Mouse (Mus musculus): ENCODE measurements around the gene Crybb3. TPM values are rescaled to one million over a fixed set of nuclear protein-coding genes. Genes with fewer than 3 reads are reported as not detected.

Gene Crybb3
- 1.3 and 2.5 TPM in 2 replicates for polyA plus RNA-seq (2015; fragmentation: Nextera tagmentation; extraction: Ambion mirVana)

DNA sequence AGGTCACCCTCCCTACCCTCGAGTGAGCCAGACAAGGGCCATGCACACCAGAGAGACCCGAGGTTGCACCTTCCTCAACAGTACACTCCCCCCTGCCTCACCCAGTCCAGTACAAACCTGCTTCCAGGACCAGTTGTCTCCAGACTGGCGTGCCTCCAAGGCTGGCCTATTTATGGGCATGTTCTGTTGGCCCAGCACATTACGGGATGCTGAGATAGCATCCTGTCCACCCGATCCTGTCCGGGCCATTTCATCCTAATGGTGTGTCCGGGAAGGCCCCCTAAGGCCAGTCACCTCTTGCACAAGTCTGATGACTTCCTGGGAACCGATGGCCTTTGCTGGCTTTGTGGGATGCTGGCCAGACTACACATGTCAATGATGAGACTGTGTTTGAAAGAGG is at the start of gene Crybb3:
Gene Crybb3 (minus strand): TSS at position 146 of the 400 bp plus-strand sequence.
- WGBS = 76% methylated on average over 8 of the region's 8 CpGs
- peak within 1 kb of the TSS; percentile 8; the same call in 1 of the 2 replicates for H3K27ac ChIP-seq
- ATAC-seq (ENCODE audit: insufficient number of reproducible peaks, insufficient read depth, low FRiP score, low TSS enrichment, low read depth) = no peak

DNA sequence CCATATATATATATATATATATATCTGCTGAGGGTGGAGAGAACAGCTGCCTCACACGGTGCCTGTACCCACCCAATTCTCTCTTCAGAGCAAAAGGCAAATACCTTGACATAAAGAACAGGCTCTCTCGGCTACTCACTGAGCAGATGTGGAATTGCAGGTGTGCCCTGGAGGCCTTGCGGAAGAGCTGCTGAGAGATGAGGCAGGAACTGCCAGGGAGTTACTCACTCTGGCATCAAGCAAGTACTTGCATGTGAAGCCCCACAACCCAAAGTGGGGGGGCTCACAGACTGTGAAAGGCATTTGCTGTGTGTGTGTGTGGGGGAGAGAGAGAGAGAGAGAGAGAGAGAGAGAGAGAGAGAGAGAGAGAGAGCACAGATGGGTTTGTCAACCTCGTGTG is 47.0 kb upstream of the Crybb3 start:
- peaks cover 23% of the 10 kb centered on the region for H3K4me1 ChIP-seq
- H3K27me3 ChIP-seq = no peaks in the 10 kb centered on the region; the same call in 1 of the 2 replicates
- H3K27ac ChIP-seq = no peak overlapping the region
- no peaks in the 10 kb centered on the region for H3K36me3 ChIP-seq
- no peak overlapping the region for H3K9ac ChIP-seq
- ATAC-seq (ENCODE audit: insufficient number of reproducible peaks, insufficient read depth, low FRiP score, low TSS enrichment, low read depth) = no peak
- no peak overlapping the region for H3K4me3 ChIP-seq
- H3K4me2 ChIP-seq = no peak overlapping the region
- 53% methylated on average over 4 of the region's 4 CpGs for WGBS
- H3K9me3 ChIP-seq = 0 out of 2 replicates have a peak, but pooled peaks cover 2% of the 10 kb centered on the region

More for the DNA sequence above, at the start of gene Crybb3:
- no peaks in the 10 kb centered on the region for H3K36me3 ChIP-seq
- H3K9me3 ChIP-seq = no peaks in the 10 kb centered on the region
- no peak within 1 kb of the TSS for H3K4me2 ChIP-seq
- peaks cover 14% of the 10 kb centered on the region; the same call in 1 of the 2 replicates for H3K4me1 ChIP-seq
- H3K9ac ChIP-seq = no peak within 1 kb of the TSS
- H3K27me3 ChIP-seq = no peaks in the 10 kb centered on the region
- H3K4me3 ChIP-seq = no peak within 1 kb of the TSS

DNA sequence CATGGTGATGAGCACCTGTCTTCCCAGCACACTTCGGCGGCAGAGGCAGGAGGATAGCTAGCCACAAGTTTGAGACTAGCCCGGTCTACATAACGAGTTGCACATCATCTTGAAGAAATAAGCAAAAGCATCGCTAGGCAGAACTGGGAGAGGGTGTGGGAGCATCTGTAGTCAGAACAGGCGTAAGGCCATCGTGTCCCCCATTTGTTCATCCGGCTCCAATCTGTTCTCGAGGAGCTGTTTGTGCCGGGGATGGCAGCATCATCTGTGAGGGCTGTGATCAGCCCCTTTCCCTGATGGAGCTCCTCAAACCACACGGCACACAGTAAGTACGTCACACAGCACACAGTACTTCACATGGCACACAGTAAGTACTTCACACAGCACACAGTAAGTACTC is 45.1 kb upstream of the Crybb3 start:
- Histone ChIP-seq H3K4me2 (no peak overlapping the region), H3K36me3 (no peaks in the 10 kb centered on the region), H3K4me1 (peaks cover 29% of the 10 kb centered on the region), H3K4me3 (no peak overlapping the region), H3K27ac (no peak overlapping the region), H3K9me3 (0 out of 2 replicates have a peak, but pooled peaks cover 2% of the 10 kb centered on the region), H3K9ac (no peak overlapping the region), H3K27me3 (no peaks in the 10 kb centered on the region; the same call in 1 of the 2 replicates)
- WGBS = 92% methylated on average over 12 of the region's 12 CpGs
- no peak for ATAC-seq (ENCODE audit: insufficient number of reproducible peaks, insufficient read depth, low FRiP score, low TSS enrichment, low read depth)

DNA sequence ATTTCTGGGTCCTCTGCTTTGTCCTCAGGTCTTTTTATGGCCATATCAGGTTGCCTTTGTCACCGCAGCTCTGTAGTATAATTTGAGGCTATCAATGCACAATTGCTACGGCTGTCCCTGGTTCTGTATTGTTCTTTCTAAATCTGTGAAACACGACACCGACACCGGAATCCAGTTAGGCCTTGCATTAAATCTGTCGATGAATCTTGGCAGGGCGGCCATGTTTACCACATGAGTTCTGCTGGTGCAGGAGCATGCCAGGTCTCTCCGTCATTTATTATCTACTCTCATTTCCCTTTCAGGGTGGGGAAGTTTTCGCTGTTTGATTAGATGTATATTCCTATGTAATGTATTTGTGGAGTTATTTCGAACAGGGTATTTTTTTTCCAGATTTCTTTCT is 42.3 kb upstream of the Crybb3 start:
- no peak for ATAC-seq (ENCODE audit: insufficient number of reproducible peaks, insufficient read depth, low FRiP score, low TSS enrichment, low read depth)
- H3K27me3 ChIP-seq = no peaks in the 10 kb centered on the region; the same call in 1 of the 2 replicates
- no peak overlapping the region for H3K4me3 ChIP-seq
- 71% methylated on average over 10 of the region's 10 CpGs for WGBS
- H3K4me2 ChIP-seq = no peak overlapping the region
- H3K36me3 ChIP-seq = no peaks in the 10 kb centered on the region
- H3K4me1 ChIP-seq = peaks cover 55% of the 10 kb centered on the region
- H3K27ac ChIP-seq = no peak overlapping the region
- H3K9me3 ChIP-seq = 0 out of 2 replicates have a peak, but pooled peaks cover 2% of the 10 kb centered on the region
- no peak overlapping the region for H3K9ac ChIP-seq

DNA sequence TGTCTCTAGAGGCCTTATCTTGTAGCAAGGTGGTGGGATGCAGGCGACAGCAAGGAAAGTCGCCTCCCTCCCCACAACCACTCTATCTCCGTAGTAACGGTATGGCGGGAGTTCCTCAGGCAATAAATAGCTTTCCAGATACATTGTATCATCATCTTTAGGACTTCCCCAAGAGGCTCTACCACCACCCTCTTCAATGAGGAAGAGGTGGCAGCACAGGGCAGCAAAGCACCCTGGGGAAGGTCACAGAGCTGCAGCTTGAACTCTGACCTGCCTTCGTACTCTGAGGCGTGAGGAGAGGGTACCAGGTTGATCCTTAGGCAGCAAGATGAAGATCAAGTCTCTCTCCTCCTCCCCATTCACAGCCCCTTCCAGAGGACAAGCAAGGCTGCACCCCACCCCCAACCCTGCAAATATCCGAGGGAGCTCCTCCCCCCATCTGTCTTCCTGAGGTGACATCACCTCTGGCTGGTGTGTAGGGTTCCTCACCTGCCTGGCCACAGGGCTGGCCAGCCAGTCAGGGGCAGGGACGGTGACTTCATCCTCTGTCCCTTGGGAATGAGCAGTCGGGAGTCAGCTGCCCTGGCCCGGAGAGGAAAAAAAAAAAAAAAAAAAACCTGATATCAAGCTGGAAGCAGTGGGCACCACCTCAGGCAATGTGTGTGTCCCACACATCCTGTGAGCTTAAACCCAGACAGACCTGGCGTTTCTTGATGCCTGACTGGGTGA is 41.1 kb upstream of the Crybb3 start:
- 0 out of 2 replicates have a peak, but pooled peaks cover 2% of the 10 kb centered on the region for H3K9me3 ChIP-seq
- H3K4me1 ChIP-seq = peaks cover 56% of the 10 kb centered on the region
- peak overlapping the region; percentile 73 for H3K27ac ChIP-seq
- H3K9ac ChIP-seq = 0 out of 2 replicates have a peak overlapping the region, but pooled peaks have one; percentile 16
- no peaks in the 10 kb centered on the region; the same call in 1 of the 2 replicates for H3K27me3 ChIP-seq
- H3K4me3 ChIP-seq = no peak overlapping the region
- 0 out of 2 replicates have a peak overlapping the region, but pooled peaks have one; percentile 31 for H3K4me2 ChIP-seq
- no peak for ATAC-seq (ENCODE audit: insufficient number of reproducible peaks, insufficient read depth, low FRiP score, low TSS enrichment, low read depth)
- no peaks in the 10 kb centered on the region for H3K36me3 ChIP-seq
- WGBS = 34% methylated on average over 12 of the region's 12 CpGs

DNA sequence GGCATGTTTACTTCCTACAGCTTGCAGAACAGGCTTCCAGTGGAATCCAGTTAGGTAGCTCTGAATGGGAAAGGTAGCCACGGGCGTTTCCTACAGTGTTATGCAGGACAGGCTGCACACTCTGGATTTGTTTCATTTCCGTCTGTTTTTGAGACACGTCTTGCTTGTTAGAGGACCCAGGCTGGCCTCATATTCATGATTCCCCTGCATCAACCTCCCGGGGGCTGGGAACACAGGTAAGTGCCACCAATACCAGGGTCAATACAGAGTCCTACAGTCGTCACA is 40.1 kb upstream of the Crybb3 start:
- peaks cover 52% of the 10 kb centered on the region for H3K4me1 ChIP-seq
- H3K9ac ChIP-seq = no peak overlapping the region
- H3K27ac ChIP-seq = peak overlapping the region; percentile 73
- H3K9me3 ChIP-seq = 0 out of 2 replicates have a peak, but pooled peaks cover 2% of the 10 kb centered on the region
- peak overlapping the region; percentile 31; the same call in 1 of the 2 replicates for H3K4me2 ChIP-seq
- no peaks in the 10 kb centered on the region; the same call in 1 of the 2 replicates for H3K27me3 ChIP-seq
- no peaks in the 10 kb centered on the region for H3K36me3 ChIP-seq
- no peak overlapping the region for H3K4me3 ChIP-seq
- no peak for ATAC-seq (ENCODE audit: insufficient number of reproducible peaks, insufficient read depth, low FRiP score, low TSS enrichment, low read depth)
- 45% methylated on average over 6 of the region's 6 CpGs for WGBS

DNA sequence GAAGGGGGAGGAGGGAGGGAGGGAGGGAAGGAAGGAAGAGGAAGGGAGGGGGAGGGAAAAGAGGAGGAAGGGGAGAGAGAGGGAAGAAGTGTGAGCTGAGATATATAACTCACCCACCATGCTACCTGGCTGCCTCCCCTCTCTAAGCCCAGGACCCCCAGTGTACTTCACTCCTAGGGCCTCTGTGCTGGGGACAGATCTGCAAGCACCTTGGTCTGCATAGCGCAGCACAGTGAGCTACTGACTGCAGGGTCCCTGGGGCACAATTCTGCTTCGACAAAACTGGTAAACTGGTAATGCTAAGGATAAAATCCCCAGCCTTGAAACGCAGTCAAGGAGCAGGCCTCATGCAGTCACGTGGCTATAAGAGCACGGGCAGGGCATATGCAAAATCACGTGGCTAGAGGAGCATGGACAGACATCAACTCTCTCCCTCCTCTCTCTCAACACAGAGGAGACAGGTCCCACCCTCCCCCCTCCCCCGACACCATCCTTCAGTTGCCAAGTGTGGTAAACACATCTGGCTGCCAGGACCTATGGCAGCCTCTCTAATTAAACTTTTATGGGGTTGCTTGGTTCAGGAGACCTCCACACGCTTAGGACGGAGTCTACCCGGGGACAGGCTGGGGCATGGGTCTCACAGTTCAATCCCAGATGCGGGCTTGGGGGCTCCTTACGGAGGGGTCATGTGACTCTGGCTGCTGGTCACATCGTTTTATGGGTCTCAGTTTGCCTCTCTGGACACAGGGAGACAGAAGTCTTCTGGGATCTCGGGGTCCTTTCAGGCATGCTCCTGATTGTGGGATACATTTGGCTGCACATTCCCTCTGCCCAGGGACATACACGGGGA is 39.6 kb upstream of the Crybb3 start:
- WGBS = 14% methylated on average over 15 of the region's 15 CpGs
- Histone ChIP-seq H3K27me3 (no peaks in the 10 kb centered on the region; the same call in 1 of the 2 replicates), H3K9ac (no peak overlapping the region), H3K4me2 (peak overlapping the region; percentile 31), H3K27ac (peak overlapping the region; percentile 73), H3K4me1 (peaks cover 52% of the 10 kb centered on the region), H3K9me3 (0 out of 2 replicates have a peak, but pooled peaks cover 2% of the 10 kb centered on the region), H3K4me3 (no peak overlapping the region), H3K36me3 (no peaks in the 10 kb centered on the region)
- peak; percentile 33; the same call in 1 of the 2 replicates for ATAC-seq (ENCODE audit: insufficient number of reproducible peaks, insufficient read depth, low FRiP score, low TSS enrichment, low read depth)

DNA sequence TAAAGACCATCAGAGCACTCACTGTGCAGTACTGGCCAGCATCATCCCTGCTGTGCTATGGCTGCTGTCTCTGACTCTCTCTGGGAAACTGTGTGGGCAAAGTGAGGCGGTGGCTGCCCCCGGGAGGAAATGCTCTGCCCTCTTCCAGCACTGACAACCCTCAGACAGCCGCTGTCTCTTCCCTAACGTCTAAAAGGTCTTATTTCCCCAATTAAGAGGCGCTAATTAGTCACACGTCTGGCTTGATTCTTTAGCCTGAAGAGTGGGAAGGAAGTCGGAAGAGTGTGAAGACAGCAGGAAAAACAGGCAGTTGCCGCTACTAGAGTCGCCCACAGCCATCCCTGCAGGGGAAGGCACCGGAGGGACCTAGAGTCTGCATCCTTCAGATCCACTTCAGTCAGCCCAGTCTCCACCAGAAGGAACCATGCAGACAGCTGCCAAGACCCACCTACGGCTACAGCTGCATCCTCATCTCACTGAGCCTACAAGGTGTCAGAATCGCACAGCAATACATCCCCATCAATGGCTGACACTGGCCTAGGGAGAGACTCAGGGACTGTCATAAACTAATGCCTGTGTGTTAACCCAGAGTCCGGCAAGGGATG is 38.6 kb upstream of the Crybb3 start:
- Histone ChIP-seq H3K27ac (no peak overlapping the region), H3K4me1 (peaks cover 52% of the 10 kb centered on the region)
- 23% methylated on average over 13 of the region's 13 CpGs for WGBS

DNA sequence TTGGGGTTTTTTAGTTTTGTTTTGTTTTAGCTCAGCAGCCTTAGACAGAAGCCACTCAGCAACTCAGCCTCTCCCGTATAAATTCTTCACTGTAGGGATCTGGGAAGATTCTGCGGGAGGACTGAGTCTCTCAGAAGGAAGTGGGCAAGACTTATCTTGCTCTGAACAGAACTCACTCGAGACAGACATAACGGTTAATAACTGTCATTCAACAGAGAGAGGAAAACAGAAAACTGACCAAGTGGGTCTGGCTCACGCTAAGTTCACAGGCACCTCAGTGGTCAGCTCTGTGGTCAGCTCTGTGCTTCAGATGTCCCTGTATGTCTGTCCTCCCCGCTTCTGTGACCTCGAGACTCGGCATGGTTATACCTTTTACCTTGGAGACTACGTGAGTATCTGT is 37.9 kb upstream of the Crybb3 start:
- no peaks in the 10 kb centered on the region for H3K36me3 ChIP-seq
- peak overlapping the region; percentile 40; the same call in 1 of the 2 replicates for H3K9ac ChIP-seq
- no peak for ATAC-seq (ENCODE audit: insufficient number of reproducible peaks, insufficient read depth, low FRiP score, low TSS enrichment, low read depth)
- 73% methylated on average over 9 of the region's 9 CpGs for WGBS
- H3K27ac ChIP-seq = no peak overlapping the region
- no peaks in the 10 kb centered on the region; the same call in 1 of the 2 replicates for H3K27me3 ChIP-seq
- H3K9me3 ChIP-seq = no peaks in the 10 kb centered on the region
- H3K4me1 ChIP-seq = peaks cover 59% of the 10 kb centered on the region
- H3K4me2 ChIP-seq = no peak overlapping the region
- H3K4me3 ChIP-seq = no peak overlapping the region

More for the DNA sequence above, 38.6 kb upstream of the Crybb3 start:
- H3K9me3 ChIP-seq = no peaks in the 10 kb centered on the region
- H3K4me3 ChIP-seq = no peak overlapping the region
- no peak overlapping the region for H3K4me2 ChIP-seq
- H3K36me3 ChIP-seq = no peaks in the 10 kb centered on the region
- ATAC-seq (ENCODE audit: insufficient number of reproducible peaks, insufficient read depth, low FRiP score, low TSS enrichment, low read depth) = no peak
- H3K9ac ChIP-seq = peak overlapping the region; percentile 40; the same call in 1 of the 2 replicates
- no peaks in the 10 kb centered on the region; the same call in 1 of the 2 replicates for H3K27me3 ChIP-seq

DNA sequence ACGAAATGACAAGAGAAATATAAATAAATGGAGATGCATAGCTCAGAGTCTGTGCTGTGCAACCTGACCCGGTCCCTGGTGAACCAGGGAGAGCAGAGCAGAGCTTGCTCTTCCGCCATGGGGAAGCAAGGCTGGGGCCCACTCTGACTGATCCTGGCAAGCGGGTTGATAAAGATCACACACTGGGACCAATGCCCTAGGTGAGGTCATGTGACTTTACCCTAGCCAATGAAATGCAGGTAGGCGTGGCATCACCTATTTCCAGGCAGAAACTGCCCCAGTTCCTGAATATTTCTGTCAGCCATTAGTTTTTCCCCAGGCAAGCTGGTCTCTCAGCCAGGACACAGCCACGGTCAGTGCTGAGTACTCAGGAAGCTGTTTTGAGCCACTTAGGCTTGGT is 37.3 kb upstream of the Crybb3 start:
- no peak for ATAC-seq (ENCODE audit: insufficient number of reproducible peaks, insufficient read depth, low FRiP score, low TSS enrichment, low read depth)
- no peak overlapping the region for H3K4me3 ChIP-seq
- peaks cover 65% of the 10 kb centered on the region for H3K4me1 ChIP-seq
- no peaks in the 10 kb centered on the region for H3K36me3 ChIP-seq
- no peak overlapping the region for H3K9ac ChIP-seq
- H3K27me3 ChIP-seq = no peaks in the 10 kb centered on the region; the same call in 1 of the 2 replicates
- H3K27ac ChIP-seq = no peak overlapping the region
- 26% methylated on average over 6 of the region's 6 CpGs for WGBS
- no peaks in the 10 kb centered on the region for H3K9me3 ChIP-seq
- H3K4me2 ChIP-seq = no peak overlapping the region

DNA sequence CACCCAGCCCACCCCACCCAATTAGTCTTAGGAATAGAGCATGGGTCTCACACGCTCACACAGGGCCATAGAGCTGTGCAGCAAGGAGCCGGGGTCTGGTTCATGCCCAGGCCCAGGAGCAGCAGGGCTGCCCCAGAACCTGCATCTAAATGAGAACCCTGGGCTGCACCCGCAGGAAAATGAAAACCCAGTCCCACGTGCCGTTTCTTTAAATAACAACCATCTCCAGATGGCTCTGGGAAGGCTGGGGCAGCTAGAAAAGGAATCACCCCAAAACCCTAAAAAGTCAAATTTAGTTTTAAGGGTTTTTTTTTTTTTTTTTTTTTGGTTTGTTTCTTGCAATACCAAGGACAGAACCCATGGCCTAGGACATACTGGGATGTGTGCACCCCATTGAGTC is 36.0 kb upstream of the Crybb3 start:
- no peaks in the 10 kb centered on the region for H3K36me3 ChIP-seq
- ATAC-seq (ENCODE audit: insufficient number of reproducible peaks, insufficient read depth, low FRiP score, low TSS enrichment, low read depth) = no peak
- no peak overlapping the region for H3K4me2 ChIP-seq
- no peak overlapping the region for H3K9ac ChIP-seq
- WGBS = 66% methylated on average over 5 of the region's 5 CpGs
- peaks cover 65% of the 10 kb centered on the region for H3K4me1 ChIP-seq
- no peaks in the 10 kb centered on the region for H3K9me3 ChIP-seq
- H3K4me3 ChIP-seq = no peak overlapping the region
- H3K27ac ChIP-seq = no peak overlapping the region
- no peaks in the 10 kb centered on the region; the same call in 1 of the 2 replicates for H3K27me3 ChIP-seq

All from embryonic facial prominence, embryonic 13.5 days (tissue).